ENCODE assay signal across 8 mouse cellular contexts in the genomic region with DNA sequence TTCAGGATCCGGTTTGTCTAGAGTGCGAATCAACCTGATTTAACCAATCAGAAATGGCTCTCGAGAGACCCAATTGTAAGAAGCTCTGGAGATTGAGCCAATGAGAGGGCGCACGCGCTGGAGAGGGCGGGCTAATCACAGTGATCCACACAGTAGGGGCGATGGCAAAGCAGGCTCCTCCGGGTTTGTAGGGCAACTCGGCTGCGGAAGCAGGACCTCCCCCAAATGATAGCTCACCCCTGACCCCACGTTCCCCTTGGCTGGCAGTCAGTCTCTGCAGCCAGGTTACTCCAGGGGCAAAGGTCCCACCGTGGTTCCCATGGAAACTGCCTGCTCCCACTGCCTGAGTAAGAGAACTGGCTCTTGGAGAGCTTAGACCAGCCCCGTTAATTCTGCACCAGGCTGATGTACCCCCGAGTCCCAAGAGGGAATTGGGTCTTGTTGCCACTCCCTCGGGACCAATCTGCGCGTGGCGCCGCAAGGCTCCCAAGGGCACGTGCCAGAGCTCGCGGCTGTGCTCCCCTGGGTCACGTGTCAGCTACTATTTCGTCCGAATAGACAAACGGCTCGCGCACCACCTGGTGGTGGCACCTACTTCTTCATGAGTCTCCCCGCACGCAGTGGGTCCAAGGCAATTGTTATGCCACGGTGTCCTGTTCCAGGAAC. TPM values are rescaled to one million over a fixed set of nuclear protein-coding genes. Genes with fewer than 3 reads are reported as not detected.
A peak's percentile ranks its signal among the peaks of the same experiment; 100 is the strongest.
DNase-seq lines count a peak whose midpoint lies in the region; ATAC-seq and TF ChIP-seq lines count a peak whose summit lies in the region.

No protein-coding gene starts in this region.

- intact Hi-C loops in heart, postnatal 25 days (cut with DNase I), result no loop called here
- intact Hi-C loops in heart, adult 2 months (cut with DNase I), result no loop called here

- TF ChIP-seq POLR2A in heart, adult 2 months (IDR thresholded peaks at IDR 0.05; ENCODE audit: insufficient read depth, low read depth, low read length), result no peak

- DNase-seq in heart, adult 11 months, result peak; percentile 96
- DNase-seq in heart, postnatal 25 days (ENCODE audit: low spot score), result no peak
- DNase-seq in embryo, embryonic 10 days (ENCODE audit: low spot score), result peak; percentile 93
- peak; percentile 59 to 64 for DNase-seq in heart, adult 2 months
- peak; percentile 75 to 81 for DNase-seq in kidney, adult 8-10 months
- peak; percentile 92 for DNase-seq in midbrain, embryonic 14.5 days
- peak; percentile 45 to 63 for DNase-seq in spleen, postnatal 14 days (ENCODE audit: low spot score in 2 of 2)

- H3K4me2 ChIP-seq in limb, embryonic 12.5 days, result peak overlapping the region; percentile 26
- H3K4me2 ChIP-seq in midbrain, embryonic 14.5 days (ENCODE audit: low read length), result peak overlapping the region; percentile 50

- H3K9me3 ChIP-seq in limb, embryonic 12.5 days, result no peaks in the 10 kb centered on the region
- H3K9me3 ChIP-seq in midbrain, embryonic 14.5 days (ENCODE audit: control insufficient read depth, low read length), result no peaks in the 10 kb centered on the region

- WGBS in heart, adult 2 months, result 3% methylated on average over 32 of the region's 32 CpGs
- WGBS in limb, embryonic 12.5 days, result 3% methylated on average over 32 of the region's 32 CpGs
- 1% methylated on average over 32 of the region's 32 CpGs for WGBS in midbrain, embryonic 14.5 days

- H3K4me1 ChIP-seq in heart, adult 2 months (ENCODE audit: control insufficient read depth, insufficient read depth, low read length), result no peaks in the 10 kb centered on the region
- H3K4me1 ChIP-seq in limb, embryonic 12.5 days (replicated peaks), result peaks cover 24% of the 10 kb centered on the region
- H3K4me1 ChIP-seq in midbrain, embryonic 14.5 days (ENCODE audit: control insufficient read depth, insufficient read depth, low read length), result peaks cover 11% of the 10 kb centered on the region

- H3K27ac ChIP-seq in heart, adult 2 months, result no peak overlapping the region
- no peak overlapping the region for H3K27ac ChIP-seq in limb, embryonic 12.5 days
- H3K27ac ChIP-seq in midbrain, embryonic 14.5 days (replicated peaks; ENCODE audit: low read depth, low read length), result no peak overlapping the region

- H3K79me2 ChIP-seq in heart, adult 2 months (replicated peaks; ENCODE audit: control insufficient read depth, insufficient read depth, low read length), result no peaks in the 10 kb centered on the region

- ATAC-seq in limb, embryonic 12.5 days (ENCODE audit: insufficient number of reproducible peaks, insufficient read depth, low FRiP score, low TSS enrichment, low read depth), result no peak
- peak; percentile 31; the same call in 1 of the 2 replicates for ATAC-seq in midbrain, embryonic 14.5 days (ENCODE audit: low FRiP score, low TSS enrichment)

- no peaks in the 10 kb centered on the region for H3K36me3 ChIP-seq in heart, adult 2 months (ENCODE audit: control insufficient read depth, insufficient read depth, low read length)
- H3K36me3 ChIP-seq in limb, embryonic 12.5 days, result peaks cover 25% of the 10 kb centered on the region
- H3K36me3 ChIP-seq in midbrain, embryonic 14.5 days (ENCODE audit: control insufficient read depth, insufficient read depth, low read length), result peaks cover 30% of the 10 kb centered on the region

- TF ChIP-seq EP300 in heart, adult 2 months (IDR thresholded peaks at IDR 0.05; ENCODE audit: insufficient read depth, low read depth, low read length), result no peak

- peak; percentile 65 for TF ChIP-seq CTCF in heart, adult 2 months (IDR thresholded peaks at IDR 0.05)

- no peak overlapping the region for H3K9ac ChIP-seq in heart, adult 2 months (ENCODE audit: low read depth, low read length)
- no peak overlapping the region for H3K9ac ChIP-seq in limb, embryonic 12.5 days (replicated peaks)
- no peak overlapping the region for H3K9ac ChIP-seq in midbrain, embryonic 14.5 days (replicated peaks; ENCODE audit: low read length)

- H3K4me3 ChIP-seq in heart, adult 2 months, result no peak overlapping the region
- H3K4me3 ChIP-seq in limb, embryonic 12.5 days (replicated peaks), result no peak overlapping the region
- H3K4me3 ChIP-seq in midbrain, embryonic 14.5 days (replicated peaks; ENCODE audit: low read depth, low read length), result peak overlapping the region; percentile 23

- H3K27me3 ChIP-seq in heart, adult 2 months (ENCODE audit: control insufficient read depth, insufficient read depth, low read length), result peaks cover 14% of the 10 kb centered on the region
- peaks cover 71% of the 10 kb centered on the region for H3K27me3 ChIP-seq in limb, embryonic 12.5 days
- no peaks in the 10 kb centered on the region for H3K27me3 ChIP-seq in midbrain, embryonic 14.5 days (ENCODE audit: control insufficient read depth, insufficient read depth, low read length)

RNA-seq across cellular contexts. Expression of gene Elavl3, which starts 2.7 kb away (rescaled TPM):
- total RNA-seq in heart, postnatal 25 days (2021), result under 1 TPM; 0.21 to 0.50 TPM
- total RNA-seq in heart, adult 2 months (2021), result under 1 TPM; 0.08 to 0.09 TPM
- 0.09 and 0.10 TPM in 2 replicates for polyA plus RNA-seq in heart, adult 2 months (2012; rRNA removed)
- polyA plus RNA-seq in limb, embryonic 12.5 days (2016; fragmentation: Nextera tagmentation; extraction: Ambion mirVana), result 0.23 TPM in 1 of 2 replicates, not detected in the other
- 137 and 162 TPM in 2 replicates for polyA plus RNA-seq in midbrain, embryonic 14.5 days (2014; fragmentation: Nextera tagmentation; extraction: Ambion mirVana)

RNA-seq across cellular contexts. Expression of gene Gm49318, which starts 16.5 kb away (rescaled TPM):
- total RNA-seq in heart, postnatal 25 days (2021), result not detected
- total RNA-seq in heart, adult 2 months (2021), result under 1 TPM in 1 of 2 experiments, not detected in 1; 0.52 TPM
- not detected in 2 replicates for polyA plus RNA-seq in heart, adult 2 months (2012; rRNA removed)
- polyA plus RNA-seq in limb, embryonic 12.5 days (2016; fragmentation: Nextera tagmentation; extraction: Ambion mirVana), result not detected in 2 replicates
- polyA plus RNA-seq in midbrain, embryonic 14.5 days (2014; fragmentation: Nextera tagmentation; extraction: Ambion mirVana), result not detected in 2 replicates

RNA-seq across cellular contexts. Expression of gene Zfp653, which starts 16.6 kb away (rescaled TPM):
- 1 to 10 TPM; 4.0 to 4.3 TPM for total RNA-seq in heart, postnatal 25 days (2021)
- 1 to 10 TPM; 3.8 to 4.7 TPM for total RNA-seq in heart, adult 2 months (2021)
- polyA plus RNA-seq in heart, adult 2 months (2012; rRNA removed), result 8.7 and 9.5 TPM in 2 replicates
- 13.2 and 14.0 TPM in 2 replicates for polyA plus RNA-seq in limb, embryonic 12.5 days (2016; fragmentation: Nextera tagmentation; extraction: Ambion mirVana)
- polyA plus RNA-seq in midbrain, embryonic 14.5 days (2014; fragmentation: Nextera tagmentation; extraction: Ambion mirVana), result 14.7 and 18.1 TPM in 2 replicates

RNA-seq across cellular contexts. Expression of gene Ecsit, which starts 30.7 kb away (rescaled TPM):
- total RNA-seq in heart, postnatal 25 days (2021), result 100 to 1,000 TPM; 103 TPM
- total RNA-seq in heart, adult 2 months (2021), result 100 to 1,000 TPM in 1 of 2 experiments, 10 to 100 TPM in 1; 92.5 to 106 TPM
- polyA plus RNA-seq in heart, adult 2 months (2012; rRNA removed), result 166 and 169 TPM in 2 replicates
- 31.5 and 32.2 TPM in 2 replicates for polyA plus RNA-seq in limb, embryonic 12.5 days (2016; fragmentation: Nextera tagmentation; extraction: Ambion mirVana)
- polyA plus RNA-seq in midbrain, embryonic 14.5 days (2014; fragmentation: Nextera tagmentation; extraction: Ambion mirVana), result 45.6 and 48.5 TPM in 2 replicates

RNA-seq across cellular contexts. Expression of gene Cnn1, which starts 44.5 kb away (rescaled TPM):
- 10 to 100 TPM in 1 of 2 experiments, 1 to 10 TPM in 1; 7.6 to 10.4 TPM for total RNA-seq in heart, postnatal 25 days (2021)
- total RNA-seq in heart, adult 2 months (2021), result 1 to 10 TPM; 8.4 to 8.6 TPM
- polyA plus RNA-seq in heart, adult 2 months (2012; rRNA removed), result 15.4 and 26.5 TPM in 2 replicates
- polyA plus RNA-seq in limb, embryonic 12.5 days (2016; fragmentation: Nextera tagmentation; extraction: Ambion mirVana), result 1.4 and 1.5 TPM in 2 replicates
- 0.58 and 0.61 TPM in 2 replicates for polyA plus RNA-seq in midbrain, embryonic 14.5 days (2014; fragmentation: Nextera tagmentation; extraction: Ambion mirVana)

Comparison
In these comparisons a context has a peak if more than half of its experiments do, and no peak if none do; other contexts are left out.
1. RNA of gene Elavl3, which starts 2.7 kb away (polyA plus RNA-seq): 137 to 162 TPM in midbrain, embryonic 14.5 days; 0.23 TPM in limb, embryonic 12.5 days and 0.09 to 0.10 TPM in heart, adult 2 months; every median in the first group is over 100 times any median in the second.